Mouse (Mus musculus): Measurements from ENCODE around the gene Eaf1. TPM values are rescaled to one million over a fixed set of nuclear protein-coding genes. Genes with fewer than 3 reads are reported as not detected.

Eaf1 gene
- polyA plus RNA-seq, 1 experiment from 2014 or later = 10.1 TPM

- Histone ChIP-seq H3K27me3 (no peaks in the 10 kb centered on the region), H3K4me1 (replicated peaks) (no peaks in the 10 kb centered on the region), H3K9ac (no peak overlapping the region), H3K4me3 (no peak overlapping the region), H3K4me2 (no peak overlapping the region), H3K9me3 (replicated peaks) (no peaks in the 10 kb centered on the region), H3K36me3 (0 out of 2 replicates have a peak, but pooled peaks cover 2% of the 10 kb centered on the region), H3K27ac (no peak overlapping the region)
- no peak for ATAC-seq (replicated peaks; ENCODE audit: insufficient number of reproducible peaks, insufficient read depth, low FRiP score, low read depth)
- WGBS = 87% methylated on average over 2 of the region's 2 CpGs
Observed at GRCm38 (mm10) chr14:31473297-31473696, 20.9 kb upstream of the Eaf1 start.

- WGBS = 90% methylated on average over 5 of the region's 5 CpGs
- Histone ChIP-seq H3K4me3 (no peak overlapping the region), H3K27ac (no peak overlapping the region), H3K9ac (no peak overlapping the region), H3K4me1 (replicated peaks) (no peaks in the 10 kb centered on the region), H3K9me3 (replicated peaks) (no peaks in the 10 kb centered on the region), H3K27me3 (no peaks in the 10 kb centered on the region), H3K4me2 (no peak overlapping the region), H3K36me3 (peaks cover 89% of the 10 kb centered on the region)
- no peak for ATAC-seq (replicated peaks; ENCODE audit: insufficient number of reproducible peaks, insufficient read depth, low FRiP score, low read depth)
Observed at GRCm38 (mm10) chr14:31482417-31482816, 11.8 kb upstream of the Eaf1 start.

- Histone ChIP-seq H3K36me3 (peaks cover 83% of the 10 kb centered on the region), H3K9ac (no peak overlapping the region), H3K27ac (no peak overlapping the region), H3K4me2 (no peak overlapping the region), H3K4me1 (replicated peaks) (no peaks in the 10 kb centered on the region), H3K4me3 (no peak overlapping the region), H3K27me3 (no peaks in the 10 kb centered on the region), H3K9me3 (replicated peaks) (no peaks in the 10 kb centered on the region)
- ATAC-seq (replicated peaks; ENCODE audit: insufficient number of reproducible peaks, insufficient read depth, low FRiP score, low read depth) = no peak
- 76% methylated on average over 4 of the region's 4 CpGs for WGBS
Observed at GRCm38 (mm10) chr14:31486465-31486864, 7.7 kb upstream of the Eaf1 start.

GRCm38 (mm10) chr14:31488055-31488454 is 6.1 kb upstream of the Eaf1 start:
- H3K27me3 ChIP-seq = no peaks in the 10 kb centered on the region
- no peak overlapping the region for H3K4me2 ChIP-seq
- H3K9ac ChIP-seq = no peak overlapping the region
- peaks cover 81% of the 10 kb centered on the region for H3K36me3 ChIP-seq
- no peaks in the 10 kb centered on the region for H3K9me3 ChIP-seq (replicated peaks)
- H3K4me1 ChIP-seq (replicated peaks) = peaks cover 4% of the 10 kb centered on the region; the same call in 1 of the 2 replicates
- no peak overlapping the region for H3K27ac ChIP-seq
- H3K4me3 ChIP-seq = no peak overlapping the region
- WGBS = 88% methylated on average over 6 of the region's 6 CpGs
- ATAC-seq (replicated peaks; ENCODE audit: insufficient number of reproducible peaks, insufficient read depth, low FRiP score, low read depth) = no peak

GRCm38 (mm10) chr14:31493901-31494300 is 298 bp upstream of the Eaf1 start:
- H3K4me1 ChIP-seq (replicated peaks) = peaks cover 41% of the 10 kb centered on the region
- peak overlapping the region; percentile 75 for H3K4me2 ChIP-seq
- peak overlapping the region; percentile 89 for H3K4me3 ChIP-seq
- no peaks in the 10 kb centered on the region for H3K27me3 ChIP-seq
- peaks cover 33% of the 10 kb centered on the region for H3K36me3 ChIP-seq
- H3K9ac ChIP-seq = peak overlapping the region; percentile 96
- WGBS = 37% methylated on average over 9 of the region's 9 CpGs
- no peak overlapping the region for H3K27ac ChIP-seq
- no peak for ATAC-seq (replicated peaks; ENCODE audit: insufficient number of reproducible peaks, insufficient read depth, low FRiP score, low read depth)
- no peaks in the 10 kb centered on the region for H3K9me3 ChIP-seq (replicated peaks)

GRCm38 (mm10) chr14:31494975-31495455 is 816 bp downstream of the Eaf1 start, which contains the start of gene Mettl6:
TSS of gene Mettl6 (minus strand) at chr14:31495040.
- under 1% methylated on average over 49 of the region's 49 CpGs for WGBS
- Histone ChIP-seq H3K4me3 (peak within 1 kb of the TSS; percentile 89), H3K4me1 (replicated peaks) (peaks cover 41% of the 10 kb centered on the region), H3K4me2 (peak within 1 kb of the TSS; percentile 75), H3K9ac (peak within 1 kb of the TSS; percentile 96), H3K9me3 (replicated peaks) (no peaks in the 10 kb centered on the region), H3K36me3 (peaks cover 29% of the 10 kb centered on the region), H3K27ac (peak within 1 kb of the TSS; percentile 91), H3K27me3 (no peaks in the 10 kb centered on the region)
- peak; percentile 86 for ATAC-seq (replicated peaks; ENCODE audit: insufficient number of reproducible peaks, insufficient read depth, low FRiP score, low read depth)

GRCm38 (mm10) chr14:31495538-31495937 is 1.3 kb downstream of the Eaf1 start:
- H3K27me3 ChIP-seq = no peaks in the 10 kb centered on the region
- H3K36me3 ChIP-seq = peaks cover 31% of the 10 kb centered on the region
- WGBS = 4% methylated on average over 8 of the region's 8 CpGs
- peak overlapping the region; percentile 75 for H3K4me2 ChIP-seq
- peak overlapping the region; percentile 89 for H3K4me3 ChIP-seq
- no peak for ATAC-seq (replicated peaks; ENCODE audit: insufficient number of reproducible peaks, insufficient read depth, low FRiP score, low read depth)
- peak overlapping the region; percentile 91 for H3K27ac ChIP-seq
- no peaks in the 10 kb centered on the region for H3K9me3 ChIP-seq (replicated peaks)
- H3K4me1 ChIP-seq (replicated peaks) = peaks cover 41% of the 10 kb centered on the region
- H3K9ac ChIP-seq = peak overlapping the region; percentile 96

GRCm38 (mm10) chr14:31496241-31496646 is 2.0 kb downstream of the Eaf1 start:
- peaks cover 36% of the 10 kb centered on the region for H3K36me3 ChIP-seq
- H3K4me2 ChIP-seq = peak overlapping the region; percentile 75
- H3K4me1 ChIP-seq (replicated peaks) = peaks cover 41% of the 10 kb centered on the region
- no peaks in the 10 kb centered on the region for H3K27me3 ChIP-seq
- no peaks in the 10 kb centered on the region for H3K9me3 ChIP-seq (replicated peaks)
- H3K27ac ChIP-seq = no peak overlapping the region
- H3K4me3 ChIP-seq = peak overlapping the region; percentile 89
- 38% methylated on average over 7 of the region's 7 CpGs for WGBS
- ATAC-seq (replicated peaks; ENCODE audit: insufficient number of reproducible peaks, insufficient read depth, low FRiP score, low read depth) = no peak
- peak overlapping the region; percentile 96; the same call in 1 of the 2 replicates for H3K9ac ChIP-seq

GRCm38 (mm10) chr14:31499526-31499925 is 5.3 kb downstream of the Eaf1 start:
- peaks cover 25% of the 10 kb centered on the region for H3K4me1 ChIP-seq (replicated peaks)
- H3K9me3 ChIP-seq (replicated peaks) = no peaks in the 10 kb centered on the region
- ATAC-seq (replicated peaks; ENCODE audit: insufficient number of reproducible peaks, insufficient read depth, low FRiP score, low read depth) = no peak
- H3K27ac ChIP-seq = no peak overlapping the region
- H3K9ac ChIP-seq = no peak overlapping the region
- no peaks in the 10 kb centered on the region for H3K27me3 ChIP-seq
- 89% methylated on average over 1 of the region's 1 CpGs for WGBS
- H3K36me3 ChIP-seq = peaks cover 54% of the 10 kb centered on the region
- no peak overlapping the region for H3K4me2 ChIP-seq
- H3K4me3 ChIP-seq = no peak overlapping the region

GRCm38 (mm10) chr14:31503406-31503805 is 9.2 kb downstream of the Eaf1 start:
- 85% methylated on average over 13 of the region's 13 CpGs for WGBS
- Histone ChIP-seq H3K9ac (no peak overlapping the region), H3K4me2 (no peak overlapping the region), H3K4me1 (replicated peaks) (no peaks in the 10 kb centered on the region), H3K4me3 (no peak overlapping the region), H3K27me3 (no peaks in the 10 kb centered on the region), H3K9me3 (replicated peaks) (no peaks in the 10 kb centered on the region), H3K36me3 (peaks cover 91% of the 10 kb centered on the region), H3K27ac (no peak overlapping the region)
- ATAC-seq (replicated peaks; ENCODE audit: insufficient number of reproducible peaks, insufficient read depth, low FRiP score, low read depth) = no peak

GRCm38 (mm10) chr14:31506456-31506855 is 12.3 kb downstream of the Eaf1 start:
- no peak for ATAC-seq (replicated peaks; ENCODE audit: insufficient number of reproducible peaks, insufficient read depth, low FRiP score, low read depth)
- Histone ChIP-seq H3K4me3 (no peak overlapping the region), H3K9ac (no peak overlapping the region), H3K27me3 (no peaks in the 10 kb centered on the region), H3K4me1 (replicated peaks) (peaks cover 6% of the 10 kb centered on the region), H3K36me3 (peaks cover 69% of the 10 kb centered on the region), H3K9me3 (replicated peaks) (no peaks in the 10 kb centered on the region), H3K27ac (no peak overlapping the region), H3K4me2 (no peak overlapping the region)
- 93% methylated on average over 6 of the region's 6 CpGs for WGBS

- peaks cover 6% of the 10 kb centered on the region for H3K4me1 ChIP-seq (replicated peaks)
- H3K9ac ChIP-seq = no peak overlapping the region
- 90% methylated on average over 2 of the region's 2 CpGs for WGBS
- peaks cover 34% of the 10 kb centered on the region for H3K36me3 ChIP-seq
- H3K9me3 ChIP-seq (replicated peaks) = no peaks in the 10 kb centered on the region
- H3K4me2 ChIP-seq = no peak overlapping the region
- no peak overlapping the region for H3K27ac ChIP-seq
- ATAC-seq (replicated peaks; ENCODE audit: insufficient number of reproducible peaks, insufficient read depth, low FRiP score, low read depth) = no peak
- no peaks in the 10 kb centered on the region for H3K27me3 ChIP-seq
- H3K4me3 ChIP-seq = no peak overlapping the region
Observed at GRCm38 (mm10) chr14:31509911-31510310, 15.7 kb downstream of the Eaf1 start.

All from heart, embryonic 15.5 days (tissue).